Mouse (Mus musculus) cortical plate, adult 2 months (tissue): ENCODE data around the gene Chst13.

Source experiments
- CTCF ChIP-seq: fragments of 200-500 bp; IDR thresholded peaks from 2 replicates; pipeline ENCODE4 v1.5.1; 2011; ENCODE audit warnings: mild to moderate bottlenecking, control low read depth, low read length; ENCODE audit not compliant: insufficient read depth; ENCODE audit errors: extremely low read depth
- POLR2A ChIP-seq: fragments of 200-500 bp; IDR thresholded peaks from 2 replicates; pipeline ENCODE4 v1.6.1; 2011; ENCODE audit warnings: mild to moderate bottlenecking, low read length, control low read depth; ENCODE audit not compliant: insufficient read depth; ENCODE audit errors: extremely low read depth

DNA sequence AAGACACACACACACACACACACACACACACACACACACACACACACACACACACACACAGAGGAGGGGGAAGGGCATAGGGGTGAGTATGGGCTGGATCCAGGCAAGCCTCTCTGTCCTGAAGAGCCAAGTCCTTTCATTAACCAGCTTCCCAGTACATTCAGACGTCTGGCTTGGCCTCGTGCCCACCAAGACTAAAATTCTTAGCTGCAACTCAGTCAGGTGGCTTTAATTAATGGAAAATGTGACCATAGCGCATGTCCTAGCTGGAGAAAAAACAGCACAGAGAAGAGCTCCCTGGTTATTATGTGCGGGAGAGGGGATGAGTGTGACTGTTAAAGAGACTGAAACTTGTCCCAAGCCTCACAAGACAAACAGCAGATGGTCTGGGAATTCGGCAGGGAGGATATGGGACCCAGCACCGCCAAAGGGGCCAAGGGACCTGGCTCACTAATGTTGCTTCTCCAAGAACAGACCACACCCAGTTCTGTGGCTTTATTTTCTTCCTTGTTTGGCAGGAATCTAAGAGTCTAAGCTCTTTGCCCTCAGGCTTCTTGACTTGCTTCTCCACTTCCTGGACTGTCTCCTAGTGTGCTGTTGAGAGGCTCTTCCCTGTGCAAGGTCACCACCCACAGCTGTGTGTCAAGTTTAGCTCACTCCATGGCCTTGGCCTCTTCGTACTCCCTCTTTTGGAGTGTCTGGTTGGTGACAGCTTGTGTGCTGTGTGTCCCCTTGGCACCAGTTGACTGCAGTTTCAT is 35.2 kb upstream of the Chst13 start:
- TF ChIP-seq CTCF (no peak), POLR2A (no peak)
